Mouse (Mus musculus) small intestine, adult 2 months (tissue): ENCODE results near the gene Abhd2.

ENCODE experiments used
- CTCF ChIP-seq: fragments of 200-500 bp; IDR thresholded peaks from 2 replicates; pipeline ENCODE4 v1.5.1; 2012; ENCODE audit warnings: low read depth, mild to moderate bottlenecking, control low read depth, inconsistent platforms, low read length, moderate library complexity, mixed read lengths; ENCODE audit not compliant: insufficient replicate concordance, insufficient read length; ENCODE audit errors: extremely low read depth
- POLR2A ChIP-seq: fragments of 200-500 bp; IDR thresholded peaks from 2 replicates; pipeline ENCODE4 v1.6.1; 2012; ENCODE audit warnings: low read depth, mild to moderate bottlenecking, control low read depth, inconsistent platforms, low read length, moderate library complexity

- TF ChIP-seq POLR2A (no peak), CTCF (no peak)
Measured at GRCm38 (mm10) chr7:79308455-79309030, 35.5 kb downstream of the Abhd2 start.
